ENCODE assay signal across 8 mouse cellular contexts in the genomic region with DNA sequence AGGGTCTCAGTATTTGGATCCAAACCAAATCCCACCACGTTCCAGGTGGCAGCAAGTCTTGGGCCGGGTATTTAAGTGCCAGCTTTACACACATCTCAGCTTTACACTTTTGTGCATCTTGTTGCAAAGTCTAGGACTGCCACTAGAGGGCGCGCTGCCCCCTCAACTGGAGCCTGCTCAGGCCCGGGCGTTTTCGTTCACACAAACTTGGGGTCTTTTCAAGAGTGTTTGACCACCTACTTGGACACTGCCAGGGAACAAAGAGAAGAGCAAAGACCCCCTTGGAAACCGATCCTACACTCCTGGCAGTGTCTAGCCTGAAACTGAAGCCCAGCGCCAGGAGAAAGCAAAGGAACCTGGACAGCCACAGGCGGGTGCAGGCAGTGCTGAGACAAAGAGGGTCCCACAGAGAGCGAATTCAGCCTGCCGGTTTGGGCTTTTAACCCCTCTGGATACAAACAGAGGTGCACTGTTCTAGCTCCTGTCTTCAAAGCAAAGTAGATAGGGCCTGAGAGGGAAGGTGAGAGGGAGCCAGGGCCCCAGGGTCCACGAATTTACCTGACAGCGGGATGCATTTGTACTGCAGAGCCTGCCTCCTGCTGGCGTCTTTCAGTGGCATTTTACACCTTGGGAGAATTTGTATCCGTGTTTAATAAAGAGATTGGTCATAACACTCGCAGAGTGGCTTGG. TPM values are rescaled to one million over a fixed set of nuclear protein-coding genes. Genes with fewer than 3 reads are reported as not detected.
DNase-seq lines count a peak whose midpoint lies in the region.

No protein-coding gene starts in this region.

- peak; percentile 43 for DNase-seq in WW6 (ENCODE audit: low read depth, low spot score)
- DNase-seq in cerebellum, adult 9-11 months = peak; percentile 79
- peak; percentile 81 to 86 for DNase-seq in frontal cortex, postnatal 36 days (ENCODE audit: low spot score in 2 of 2)
- peak; percentile 66 for DNase-seq in hindlimb bud, embryonic 11.5 days (ENCODE audit: extremely low spot score, low read depth, low spot score)
- DNase-seq in left cerebral cortex, postnatal 10 days (ENCODE audit: extremely low spot score in 1 of 2, low spot score in 2 of 2) = peak; percentile 75 to 81
- DNase-seq in right cerebral cortex, postnatal 10 days (ENCODE audit: low spot score in 2 of 2) = peak; percentile 85 to 91
- peak; percentile 79 for DNase-seq in urinary bladder, postnatal 14 days (ENCODE audit: low spot score)

- peaks cover 3% of the 10 kb centered on the region for H3K9me3 ChIP-seq in megakaryocyte, embryonic 14.5 days

- H3K4me3 ChIP-seq in megakaryocyte, embryonic 14.5 days (replicated peaks) = peak overlapping the region; percentile 79

- H3K36me3 ChIP-seq in megakaryocyte, embryonic 14.5 days (replicated peaks; ENCODE audit: low read length) = peaks cover 36% of the 10 kb centered on the region

- H3K27me3 ChIP-seq in megakaryocyte, embryonic 14.5 days (replicated peaks) = peaks cover 22% of the 10 kb centered on the region

- intact Hi-C loops in left cerebral cortex, postnatal 10 days (cut with DNase I) = loop anchor here (5.0 kb wide), 2 partner anchors 249 to 459 kb away; no protein-coding TSS in a partner anchor

- H3K4me1 ChIP-seq in megakaryocyte, embryonic 14.5 days = 0 out of 2 replicates have a peak, but pooled peaks cover 4% of the 10 kb centered on the region

RNA-seq across cellular contexts. Expression of a gene that starts 36.3 kb away (rescaled TPM):
- total RNA-seq in left cerebral cortex, postnatal 10 days (2021) = 100 to 1,000 TPM; 295 to 326 TPM
- polyA plus RNA-seq in megakaryocyte, embryonic 14.5 days (2012; ENCODE audit: insufficient read depth, low replicate concordance) = 7.0 and 9.9 TPM in 2 replicates

Comparison
In these comparisons a context has a peak if more than half of its experiments do, and no peak if none do; other contexts are left out.
1. Peak in every context shown above with its lines: DNase-seq and H3K4me3 ChIP-seq.